11 mouse cellular contexts compared by ENCODE assay signal in the genomic region with DNA sequence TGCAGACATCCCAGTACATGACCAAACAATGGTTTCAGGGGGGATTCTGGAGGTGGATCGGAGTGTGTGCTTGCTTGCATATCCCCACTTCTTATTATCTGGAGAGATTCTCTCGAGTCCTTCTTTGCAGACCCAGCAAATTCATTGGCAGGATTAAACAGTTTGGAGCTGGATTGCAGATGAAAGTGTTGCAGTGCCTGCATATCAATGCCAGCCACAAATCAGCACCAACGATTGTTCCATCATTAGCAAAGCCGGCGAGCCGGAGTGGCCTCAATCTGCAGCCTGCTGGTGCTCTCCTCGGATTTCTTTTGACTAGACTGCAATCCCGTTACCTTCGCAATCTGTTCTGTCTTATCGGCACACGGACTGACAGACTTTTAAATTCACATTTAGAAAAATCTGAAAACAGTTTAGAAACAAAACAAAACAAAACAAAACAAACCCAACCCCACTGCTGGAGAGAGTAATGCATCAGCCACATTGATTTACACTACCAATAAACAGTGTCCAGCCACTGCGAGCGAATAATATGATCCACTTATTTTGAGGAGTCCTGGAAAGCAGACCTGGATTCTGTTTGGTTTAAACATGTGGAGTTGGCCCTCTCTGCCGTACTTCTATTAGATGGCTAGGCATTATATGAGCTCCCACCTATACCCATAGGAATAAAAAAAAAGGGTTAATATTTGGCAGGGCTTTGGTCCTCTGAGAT.
DNase-seq lines count a peak whose midpoint lies in the region; ATAC-seq and TF ChIP-seq lines count a peak whose summit lies in the region.
"Had no signal": no experiment of that assay in that cellular context is flagged by ENCODE, and none has a peak within 500 bp of the region (broad histone marks: within the 10 kb centered on the region; RNA-seq: fewer than 3 reads in every experiment).

No protein-coding gene starts in this region.

- no peak overlapping the region for H3K27ac ChIP-seq in heart, embryonic 13.5 days (replicated peaks)
- no peak overlapping the region for H3K27ac ChIP-seq in embryonic facial prominence, embryonic 14.5 days (replicated peaks; ENCODE audit: low read depth, low read length)
- H3K27ac ChIP-seq in hindbrain, postnatal 0 days: no peak overlapping the region
- H3K27ac ChIP-seq in lung, postnatal 0 days (ENCODE audit: low read length): no peak overlapping the region

- no peaks in the 10 kb centered on the region for H3K36me3 ChIP-seq in heart, embryonic 13.5 days
- H3K36me3 ChIP-seq in embryonic facial prominence, embryonic 14.5 days (ENCODE audit: control insufficient read depth, insufficient read depth, low read length): no peaks in the 10 kb centered on the region
- H3K36me3 ChIP-seq in hindbrain, postnatal 0 days (ENCODE audit: insufficient read depth, low read length): no peaks in the 10 kb centered on the region
- no peaks in the 10 kb centered on the region for H3K36me3 ChIP-seq in lung, postnatal 0 days (ENCODE audit: insufficient read depth, low read length)

- peak overlapping the region; percentile 40 for H3K4me2 ChIP-seq in heart, embryonic 13.5 days
- peak overlapping the region; percentile 33; the same call in 1 of the 2 replicates for H3K4me2 ChIP-seq in embryonic facial prominence, embryonic 14.5 days (ENCODE audit: low read depth, low read length)
- peak overlapping the region; percentile 59 for H3K4me2 ChIP-seq in hindbrain, postnatal 0 days (ENCODE audit: low read depth, low read length)
- no peak overlapping the region; the same call in 1 of the 2 replicates for H3K4me2 ChIP-seq in lung, postnatal 0 days (replicated peaks; ENCODE audit: low read depth, low read length)

- H3K4me1 ChIP-seq in heart, embryonic 13.5 days: peaks cover 11% of the 10 kb centered on the region
- no peaks in the 10 kb centered on the region for H3K4me1 ChIP-seq in embryonic facial prominence, embryonic 14.5 days (ENCODE audit: control insufficient read depth, insufficient read depth, low read length)
- H3K4me1 ChIP-seq in hindbrain, postnatal 0 days (ENCODE audit: insufficient read depth, low read length): no peaks in the 10 kb centered on the region; the same call in 1 of the 2 replicates
- H3K4me1 ChIP-seq in lung, postnatal 0 days (ENCODE audit: insufficient read depth, low read depth, low read length): no peaks in the 10 kb centered on the region

- WGBS in heart, embryonic 13.5 days: 37% methylated on average over 14 of the region's 14 CpGs
- 37% methylated on average over 14 of the region's 14 CpGs for WGBS in embryonic facial prominence, embryonic 14.5 days
- 24% methylated on average over 14 of the region's 14 CpGs for WGBS in hindbrain, postnatal 0 days
- 47% methylated on average over 14 of the region's 14 CpGs for WGBS in lung, postnatal 0 days

- no peak for TF ChIP-seq EP300 in lung, postnatal 0 days (IDR thresholded peaks at IDR 0.05)

- H3K9me3 ChIP-seq in heart, embryonic 13.5 days: no peaks in the 10 kb centered on the region
- no peaks in the 10 kb centered on the region for H3K9me3 ChIP-seq in embryonic facial prominence, embryonic 14.5 days (ENCODE audit: control insufficient read depth, low read length)
- no peaks in the 10 kb centered on the region for H3K9me3 ChIP-seq in hindbrain, postnatal 0 days (ENCODE audit: low read length)
- no peaks in the 10 kb centered on the region for H3K9me3 ChIP-seq in lung, postnatal 0 days (ENCODE audit: low read length)

- no peaks in the 10 kb centered on the region for H3K27me3 ChIP-seq in heart, embryonic 13.5 days (replicated peaks)
- no peaks in the 10 kb centered on the region for H3K27me3 ChIP-seq in embryonic facial prominence, embryonic 14.5 days (replicated peaks; ENCODE audit: control insufficient read depth, insufficient read depth, low read length)
- H3K27me3 ChIP-seq in hindbrain, postnatal 0 days (ENCODE audit: insufficient read depth, low read length): no peaks in the 10 kb centered on the region
- no peaks in the 10 kb centered on the region for H3K27me3 ChIP-seq in lung, postnatal 0 days (replicated peaks; ENCODE audit: insufficient read depth, low read length)
- H3K27me3 ChIP-seq: CH12.LX had no signal

- no peak for TF ChIP-seq CTCF in hindbrain, postnatal 0 days (IDR thresholded peaks at IDR 0.05; ENCODE audit: low read depth)
- TF ChIP-seq CTCF in lung, postnatal 0 days (IDR thresholded peaks at IDR 0.05): no peak

- ATAC-seq in heart, embryonic 13.5 days (ENCODE audit: extremely low read depth, insufficient number of reproducible peaks, low FRiP score, low TSS enrichment): no peak
- ATAC-seq in embryonic facial prominence, embryonic 14.5 days (ENCODE audit: low read depth): no peak
- peak; percentile 63; the same call in 1 of the 2 replicates for ATAC-seq in hindbrain, postnatal 0 days
- no peak for ATAC-seq in erythroblast, adult 5-6 weeks (replicated peaks; ENCODE audit: low FRiP score, poor library complexity, severe bottlenecking)
- ATAC-seq in lung, postnatal 0 days: no peak

- no peak for DNase-seq in heart, adult 9 months (ENCODE audit: low spot score in 2 of 2)
- peak; percentile 29 for DNase-seq in Muller cell, postnatal 12 days (ENCODE audit: inconsistent ontology term)
- no peak for DNase-seq in embryonic facial prominence, embryonic 14.5 days (ENCODE audit: low spot score)
- peak; percentile 50 for DNase-seq in hindbrain, postnatal 0 days (ENCODE audit: low spot score)
- no peak for DNase-seq in natural killer cell, adult 2 months (ENCODE audit: low spot score in 2 of 2)
- no peak for DNase-seq in lung, postnatal 0 days (ENCODE audit: low spot score)
- DNase-seq: adrenal gland, postnatal 36 days; lung, postnatal 36 days had no signal

- H3K9ac ChIP-seq in heart, embryonic 13.5 days: no peak overlapping the region
- H3K9ac ChIP-seq in embryonic facial prominence, embryonic 14.5 days (ENCODE audit: low read depth, low read length): no peak overlapping the region
- peak overlapping the region; percentile 30; the same call in 1 of the 2 replicates for H3K9ac ChIP-seq in hindbrain, postnatal 0 days (replicated peaks; ENCODE audit: low read length)
- H3K9ac ChIP-seq in lung, postnatal 0 days (replicated peaks; ENCODE audit: low read depth): no peak overlapping the region

- no peak overlapping the region; the same call in 1 of the 2 replicates for H3K4me3 ChIP-seq in heart, embryonic 13.5 days
- no peak overlapping the region for H3K4me3 ChIP-seq in embryonic facial prominence, embryonic 14.5 days (ENCODE audit: low read depth, low read length)
- H3K4me3 ChIP-seq in hindbrain, postnatal 0 days (ENCODE audit: low read length): peak overlapping the region; percentile 31
- no peak overlapping the region for H3K4me3 ChIP-seq in lung, postnatal 0 days (ENCODE audit: low read depth, low read length)

Comparison
In these comparisons a context has a peak if more than half of its experiments do, and no peak if none do; other contexts are left out.
1. DNase-seq: peak in Muller cell, postnatal 12 days (single experiment) and hindbrain, postnatal 0 days (single experiment); none in heart, adult 9 months (0 of 2), embryonic facial prominence, embryonic 14.5 days (single experiment), natural killer cell, adult 2 months (0 of 2) and lung, postnatal 0 days (single experiment).